Mouse (Mus musculus) neural tube, embryonic 14.5 days (tissue): ENCODE results near the gene Dok3. TPM values are rescaled to one million over a fixed set of nuclear protein-coding genes. Genes with fewer than 3 reads are reported as not detected.
"Not testable (repeated sequence)": the region's sequence is repeated elsewhere in the genome, so short reads cannot be mapped to it uniquely, and the experiment has no call there.

Experiments
- ATAC-seq: fragments of 200-750 bp; cut with Nextera tagmentation; 2 replicates; pipeline ENCODE4 v1.8.0; 2017; ENCODE audit warnings: low read depth, mild to moderate bottlenecking, moderate TSS enrichment, moderate library complexity
- H3K27ac ChIP-seq: fragments of 300-500 bp; sonication (generic); 2 replicates; pipeline ENCODE4 v1.5.1; 2014; ENCODE audit warnings: low read depth, mild to moderate bottlenecking, control low read depth, low read length, moderate library complexity, mixed read lengths
- H3K27me3 ChIP-seq: fragments of 300-500 bp; sonication (generic); 2 replicates; pipeline ENCODE4 v1.6.1; 2014; ENCODE audit warnings: low read length; ENCODE audit not compliant: control insufficient read depth, insufficient read depth
- H3K36me3 ChIP-seq: fragments of 300-500 bp; sonication (generic); 2 replicates; pipeline ENCODE4 v1.6.1; 2014; ENCODE audit warnings: low read length, mixed read lengths; ENCODE audit not compliant: control insufficient read depth, insufficient read depth
- H3K4me1 ChIP-seq: fragments of 300-500 bp; sonication (generic); 2 replicates; pipeline ENCODE4 v1.6.1; 2014; ENCODE audit warnings: low read length; ENCODE audit not compliant: control insufficient read depth, insufficient read depth
- H3K4me2 ChIP-seq: fragments of 300-500 bp; sonication (generic); 2 replicates; pipeline ENCODE4 v1.6.1; 2014; ENCODE audit warnings: mild to moderate bottlenecking, low read depth, low read length, control low read depth
- H3K4me3 ChIP-seq: fragments of 300-500 bp; sonication (generic); 2 replicates; pipeline ENCODE4 v1.5.1; 2014; ENCODE audit warnings: low read depth, low read length, control low read depth, mixed read lengths
- H3K9ac ChIP-seq: fragments of 300-500 bp; sonication (generic); replicated peaks from 2 replicates; pipeline ENCODE4 v1.6.1; 2014; ENCODE audit warnings: low read depth, mild to moderate bottlenecking, control low read depth, low read length, mixed read lengths
- H3K9me3 ChIP-seq: fragments of 300-500 bp; sonication (generic); 2 replicates; pipeline ENCODE4 v1.6.1; 2016; ENCODE audit warnings: low read length; ENCODE audit not compliant: control insufficient read depth
- WGBS: fragments of 180-500 bp; shearing (Covaris S2); extraction: QIAGEN DNeasy Blood & Tissue Kit; methylation state at CpG from one replicate; pipeline ENCODE4 v1.1.7; 2014; 5-methylcytosine and 5-hydroxymethylcytosine counted together
- polyA plus RNA-seq: library from polyadenylated mRNA; unstranded; fragments of >200 nt; fragmentation: Nextera tagmentation; extraction: Ambion mirVana; gene quantifications from 2 replicates; pipeline ENCODE4 v1.2.1, GENCODE M21; 2014

Gene Dok3
- polyA plus RNA-seq: 4.2 and 4.6 TPM in 2 replicates

DNA sequence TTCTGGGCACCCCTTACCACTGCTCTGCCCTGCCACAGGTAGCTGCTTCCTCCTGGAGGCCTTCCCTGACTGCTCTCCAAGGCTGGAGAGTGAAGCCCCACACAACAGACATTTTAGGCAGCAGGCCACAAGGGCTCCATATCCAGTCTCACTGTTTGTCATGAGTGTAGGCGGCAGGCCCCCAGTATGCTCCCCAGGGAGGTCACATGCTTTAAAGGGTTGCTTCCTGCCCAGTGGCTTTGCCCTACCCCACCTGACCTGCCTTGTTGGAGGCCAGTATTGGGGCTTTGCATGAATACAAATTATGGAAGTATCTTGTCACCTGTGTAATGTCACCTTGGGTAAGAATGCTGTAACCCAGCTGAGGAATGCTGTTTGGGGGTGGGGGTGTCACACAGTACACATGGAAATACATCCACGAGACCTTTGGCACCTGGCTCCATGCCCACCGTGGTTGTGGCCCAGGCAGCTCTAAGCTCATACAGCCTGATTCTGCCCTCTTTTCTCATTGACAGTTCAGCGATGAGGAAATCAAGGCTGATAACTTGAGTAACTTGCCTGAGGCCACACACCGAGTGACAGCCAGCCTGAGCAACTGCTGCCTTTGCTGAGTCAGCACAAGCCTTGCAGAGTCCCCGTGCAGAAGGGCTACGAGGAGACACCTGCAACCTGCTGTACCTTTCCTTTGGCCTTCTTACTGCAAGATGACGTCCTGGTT is at the start of gene Dok3:
TSS of gene Dok3 (minus strand) at position 99 of the 718 bp plus-strand sequence.
- no peak within 1 kb of the TSS for H3K27ac ChIP-seq

DNA sequence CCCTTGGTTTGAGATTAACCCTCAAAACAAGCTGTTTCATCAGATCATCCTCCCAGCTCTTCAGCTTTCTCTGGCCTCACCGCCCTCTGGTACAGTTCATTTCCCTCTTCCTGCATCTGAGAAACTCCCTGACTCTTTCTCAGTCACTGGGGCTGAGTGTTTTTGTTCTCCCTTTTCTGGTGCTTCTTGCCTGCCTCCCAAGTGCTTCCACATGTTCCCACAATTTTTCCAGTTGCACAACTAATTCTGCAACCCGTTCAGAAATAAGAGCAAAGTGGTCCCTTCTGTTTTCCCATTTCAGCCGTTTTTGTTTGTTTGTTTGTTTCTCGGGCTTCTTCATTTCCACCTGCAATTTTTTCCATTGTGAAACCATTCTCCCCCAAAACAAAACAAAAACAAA is 49.0 kb upstream of the Dok3 start:
- WGBS: 85% methylated on average over 4 of the region's 4 CpGs
- Histone ChIP-seq H3K9me3 (no peaks in the 10 kb centered on the region), H3K36me3 (no peaks in the 10 kb centered on the region), H3K27me3 (no peaks in the 10 kb centered on the region), H3K4me1 (no peaks in the 10 kb centered on the region), H3K4me3 (no peak overlapping the region), H3K9ac (no peak overlapping the region), H3K27ac (no peak overlapping the region), H3K4me2 (no peak overlapping the region)
- ATAC-seq: no peak

More for the DNA sequence above, at the start of gene Dok3:
- ATAC-seq: no peak
- no peak within 1 kb of the TSS for H3K4me3 ChIP-seq
- WGBS: 87% methylated on average over 8 of the region's 8 CpGs
- peaks cover 40% of the 10 kb centered on the region for H3K36me3 ChIP-seq
- no peaks in the 10 kb centered on the region for H3K27me3 ChIP-seq
- H3K9me3 ChIP-seq: no peaks in the 10 kb centered on the region
- no peak within 1 kb of the TSS for H3K4me2 ChIP-seq
- no peak within 1 kb of the TSS for H3K9ac ChIP-seq
- no peaks in the 10 kb centered on the region for H3K4me1 ChIP-seq

DNA sequence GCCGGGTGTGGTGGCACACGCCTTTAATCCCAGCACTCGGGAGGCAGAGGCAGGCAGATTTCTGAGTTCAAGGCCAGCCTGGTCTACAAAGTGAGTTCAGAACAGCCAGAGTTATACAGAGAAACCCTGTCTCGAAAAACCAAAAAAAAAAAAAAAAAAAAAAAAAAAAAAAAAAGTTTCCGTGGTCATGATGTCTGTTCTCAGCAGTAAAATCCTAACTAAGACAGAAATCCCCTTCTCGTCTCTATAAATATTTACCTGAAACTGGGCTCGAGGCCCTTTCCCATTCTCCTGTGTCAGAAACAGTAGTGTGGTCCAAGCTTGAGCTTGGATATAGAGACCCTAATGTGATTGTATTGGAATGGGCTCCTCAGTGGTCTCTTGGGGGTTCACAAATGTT is 47.8 kb upstream of the Dok3 start:
- H3K36me3 ChIP-seq, H3K4me2 ChIP-seq, H3K9ac ChIP-seq, H3K27ac ChIP-seq, H3K4me1 ChIP-seq, ATAC-seq, H3K9me3 ChIP-seq, H3K4me3 ChIP-seq, H3K27me3 ChIP-seq: not testable (repeated sequence)
- WGBS: 91% methylated on average over 7 of the region's 7 CpGs

DNA sequence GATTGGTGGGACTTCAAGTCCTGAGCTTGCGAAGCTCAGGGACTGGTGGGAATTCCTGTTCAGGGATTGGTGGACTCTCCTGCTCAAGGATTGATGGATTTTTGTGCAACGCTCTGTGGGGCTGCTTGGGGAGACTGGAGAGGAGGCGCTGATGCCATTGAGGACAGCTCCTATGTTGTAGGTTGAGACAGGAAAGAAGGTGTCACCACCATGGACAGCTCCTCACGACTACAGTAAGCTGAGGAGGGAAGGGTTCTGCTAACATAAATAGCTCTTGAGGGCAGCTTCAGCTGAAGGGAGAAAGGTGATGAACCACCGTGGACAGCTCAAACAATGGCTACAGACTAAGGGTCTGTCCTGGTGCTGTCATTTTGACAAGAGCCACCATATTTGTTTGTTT is 46.8 kb upstream of the Dok3 start:
- Histone ChIP-seq H3K9me3 (no peaks in the 10 kb centered on the region), H3K4me1 (peaks cover 3% of the 10 kb centered on the region; the same call in 1 of the 2 replicates), H3K9ac (no peak overlapping the region), H3K27me3 (no peaks in the 10 kb centered on the region), H3K4me2 (no peak overlapping the region), H3K4me3 (no peak overlapping the region), H3K36me3 (no peaks in the 10 kb centered on the region), H3K27ac (no peak overlapping the region)
- WGBS: 60% methylated on average over 5 of the region's 5 CpGs
- ATAC-seq: no peak

DNA sequence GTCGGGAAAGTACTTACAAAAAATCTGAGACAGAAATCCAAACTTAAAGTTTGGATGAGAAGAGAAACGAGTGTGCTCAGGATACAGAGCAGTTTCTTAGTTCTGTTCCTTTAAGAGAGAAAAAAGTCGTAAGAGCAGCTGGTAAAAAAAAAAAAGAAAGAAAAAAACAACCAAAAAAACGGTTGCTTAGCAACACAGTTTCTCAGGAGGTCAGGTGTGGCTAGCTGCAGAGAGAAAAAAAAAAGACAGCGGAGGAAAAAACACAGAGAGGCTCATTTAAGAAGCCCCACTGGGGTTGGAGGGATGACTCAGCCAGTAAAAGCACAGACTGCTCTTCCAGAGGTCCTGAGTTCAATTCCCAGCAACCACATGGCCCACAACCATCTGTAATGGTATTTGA is 45.2 kb upstream of the Dok3 start:
- 65% methylated on average over 5 of the region's 5 CpGs for WGBS
- H3K27me3 ChIP-seq: no peaks in the 10 kb centered on the region
- H3K27ac ChIP-seq: no peak overlapping the region
- H3K36me3 ChIP-seq: no peaks in the 10 kb centered on the region
- H3K9ac ChIP-seq: no peak overlapping the region
- peaks cover 10% of the 10 kb centered on the region for H3K4me1 ChIP-seq
- no peak overlapping the region for H3K4me3 ChIP-seq
- ATAC-seq: no peak
- no peak overlapping the region for H3K4me2 ChIP-seq
- no peaks in the 10 kb centered on the region for H3K9me3 ChIP-seq

DNA sequence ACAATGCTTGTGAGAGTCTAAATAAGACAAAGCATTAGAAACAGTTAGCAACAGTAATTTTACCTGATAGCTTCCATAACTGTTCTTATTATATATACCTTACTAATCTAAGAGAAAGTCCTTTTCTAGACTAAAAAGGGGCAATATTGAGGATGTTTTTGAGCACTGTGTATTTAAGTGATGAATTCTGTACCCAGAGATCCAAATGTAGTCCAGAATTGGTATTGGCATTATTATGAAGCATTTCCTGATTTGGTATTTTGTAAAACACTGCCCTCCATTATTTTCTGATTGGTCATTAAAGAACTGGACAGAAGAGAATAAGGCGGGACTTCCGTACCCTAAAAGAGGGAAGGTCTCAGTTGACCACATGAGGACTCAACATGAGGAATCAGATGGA is 44.3 kb upstream of the Dok3 start, which contains the start of gene Tmed9:
TSS of gene Tmed9 (plus strand) at position 301 of the 400 bp plus-strand sequence.
- ATAC-seq: no peak

DNA sequence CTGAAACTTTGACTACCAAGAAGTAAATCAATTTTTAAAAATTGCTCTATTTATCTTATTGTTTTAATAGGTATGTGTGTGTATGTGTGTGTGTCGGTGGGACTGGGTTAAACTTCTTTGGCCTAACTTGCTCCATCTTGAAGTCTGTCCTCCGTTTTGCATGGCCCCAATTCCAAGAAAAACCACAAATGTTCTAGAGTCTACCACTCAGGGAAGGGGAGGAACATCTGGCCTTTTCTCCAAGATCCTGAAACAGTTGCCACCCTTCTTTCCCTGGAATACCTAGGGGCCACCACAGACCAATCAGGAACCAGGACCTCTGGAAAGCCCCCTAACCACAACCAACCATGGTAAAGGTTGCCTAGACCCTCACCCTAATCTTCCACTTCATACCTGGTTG is 42.9 kb upstream of the Dok3 start:
- no peaks in the 10 kb centered on the region for H3K36me3 ChIP-seq
- no peak overlapping the region for H3K27ac ChIP-seq
- H3K9ac ChIP-seq: no peak overlapping the region
- no peaks in the 10 kb centered on the region for H3K9me3 ChIP-seq
- 90% methylated on average over 2 of the region's 2 CpGs for WGBS
- H3K27me3 ChIP-seq: no peaks in the 10 kb centered on the region
- no peak for ATAC-seq
- H3K4me1 ChIP-seq: peaks cover 19% of the 10 kb centered on the region
- no peak overlapping the region; the same call in 1 of the 2 replicates for H3K4me3 ChIP-seq
- peak overlapping the region; percentile 26; the same call in 1 of the 2 replicates for H3K4me2 ChIP-seq

More for the DNA sequence above, 44.3 kb upstream of the Dok3 start, which contains the start of gene Tmed9:
- Histone ChIP-seq H3K9ac (no peak within 1 kb of the TSS), H3K27me3 (no peaks in the 10 kb centered on the region), H3K4me2 (no peak within 1 kb of the TSS), H3K4me3 (no peak within 1 kb of the TSS), H3K4me1 (peaks cover 16% of the 10 kb centered on the region), H3K36me3 (no peaks in the 10 kb centered on the region), H3K27ac (no peak within 1 kb of the TSS), H3K9me3 (no peaks in the 10 kb centered on the region)
- 98% methylated on average over 2 of the region's 2 CpGs for WGBS

DNA sequence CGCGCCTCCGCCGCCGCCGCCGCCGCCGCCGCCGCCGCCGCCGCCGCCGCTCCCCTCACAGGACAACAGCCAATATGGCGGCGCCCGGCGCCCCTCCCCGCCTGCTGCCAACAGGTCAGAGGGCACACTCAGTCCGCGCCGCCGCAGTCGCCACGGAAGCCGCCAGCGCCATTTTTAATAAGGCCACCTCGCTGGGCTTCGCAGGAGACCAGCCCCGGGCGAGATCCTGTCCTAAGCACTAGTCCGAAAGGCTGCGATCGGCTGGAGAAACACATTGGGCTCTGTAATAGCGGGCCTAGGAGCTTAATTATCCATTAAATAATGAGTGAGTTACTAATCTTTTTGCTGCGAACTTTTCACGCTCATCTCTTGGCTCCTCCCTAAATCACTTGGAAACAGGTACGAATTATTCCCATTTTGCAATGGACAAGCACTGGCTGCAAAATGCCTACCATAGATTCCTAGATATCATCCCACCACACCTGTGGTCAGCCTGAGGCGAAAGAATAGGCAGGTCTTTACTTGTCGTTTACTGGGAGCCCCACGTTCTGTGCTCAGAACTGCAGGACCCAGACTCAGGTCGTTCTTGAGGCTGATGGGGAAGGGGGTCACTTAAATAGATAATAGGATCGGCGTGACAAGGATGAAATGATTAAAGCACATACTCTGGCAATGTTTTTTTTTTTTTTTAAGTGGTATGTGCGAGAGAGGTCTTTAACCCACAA is 42.1 kb upstream of the Dok3 start, which contains the start of gene Fam193b:
TSS of gene Fam193b (minus strand) at position 94 of the 725 bp plus-strand sequence.
- Histone ChIP-seq H3K36me3 (no peaks in the 10 kb centered on the region), H3K27ac (peak within 1 kb of the TSS; percentile 87), H3K4me2 (peak within 1 kb of the TSS; percentile 98), H3K27me3 (no peaks in the 10 kb centered on the region), H3K9ac (peak within 1 kb of the TSS; percentile 94), H3K4me1 (peaks cover 19% of the 10 kb centered on the region), H3K9me3 (no peaks in the 10 kb centered on the region), H3K4me3 (peak within 1 kb of the TSS; percentile 96)
- peak; percentile 88 for ATAC-seq
- 4% methylated on average over 28 of the region's 47 CpGs for WGBS
